Comparison of ENCODE assay signal across 19 mouse cellular contexts in genomic region chr15:93648646-93649045, GRCm38 (mm10).
"Had no signal": no experiment of that assay in that cellular context is flagged by ENCODE, and none has a peak within 500 bp of the region (broad histone marks: within the 10 kb centered on the region; RNA-seq: fewer than 3 reads in every experiment).

No protein-coding gene starts in this region.

- H3K27ac ChIP-seq: liver, embryonic 14.5 days; midbrain, embryonic 10.5 days; midbrain, embryonic 13.5 days; neural tube, embryonic 13.5 days; neural tube, embryonic 15.5 days had no signal

- H3K9me3 ChIP-seq: midbrain, embryonic 10.5 days; midbrain, embryonic 13.5 days; neural tube, embryonic 13.5 days; neural tube, embryonic 15.5 days had no signal

- DNase-seq: lung, adult 18-20 months; lung, embryonic 14.5 days; lung, postnatal 10 days; lung, postnatal 4 days; retina, postnatal 1 day; right cerebral cortex, adult 18-20 months; right cerebral cortex, postnatal 25 days; right cerebral cortex, postnatal 4 days; spleen, adult 18-20 months; thymus, adult 18-20 months; thymus, postnatal 14 days; thymus, postnatal 36 days had no signal

- H3K36me3 ChIP-seq: midbrain, embryonic 10.5 days; midbrain, embryonic 13.5 days; neural tube, embryonic 13.5 days; neural tube, embryonic 15.5 days had no signal

- H3K4me3 ChIP-seq: midbrain, embryonic 10.5 days; midbrain, embryonic 13.5 days; myocyte; neural tube, embryonic 13.5 days; neural tube, embryonic 15.5 days had no signal

- H3K4me1 ChIP-seq: midbrain, embryonic 10.5 days; midbrain, embryonic 13.5 days; neural tube, embryonic 13.5 days had no signal

- H3K9ac ChIP-seq: liver, embryonic 14.5 days; lung, embryonic 14.5 days; midbrain, embryonic 13.5 days; neural tube, embryonic 13.5 days; neural tube, embryonic 15.5 days had no signal

- ATAC-seq: midbrain, embryonic 13.5 days; midbrain, embryonic 16.5 days had no signal

- H3K4me2 ChIP-seq: lung, embryonic 14.5 days; midbrain, embryonic 13.5 days; neural tube, embryonic 13.5 days; neural tube, embryonic 15.5 days had no signal

- H3K27me3 ChIP-seq: midbrain, embryonic 13.5 days; neural tube, embryonic 13.5 days; neural tube, embryonic 15.5 days had no signal
